Mouse (Mus musculus) hindbrain, postnatal 0 days (tissue): ENCODE results near the gene Spg21. TPM values are rescaled to one million over a fixed set of nuclear protein-coding genes. Genes with fewer than 3 reads are reported as not detected.

Source experiments
- ATAC-seq: fragments of 200-750 bp; cut with Nextera tagmentation; 2 replicates; pipeline ENCODE4 v1.8.0; 2017; ENCODE audit warnings: mild to moderate bottlenecking, moderate TSS enrichment, moderate library complexity
- DNase-seq: peaks from one replicate; pipeline ENCODE4 v3.0.0-alpha.2; 2015; ENCODE audit warnings: low spot score
- H3K27ac ChIP-seq: fragments of 300-500 bp; sonication (generic); 2 replicates; pipeline ENCODE4 v1.5.1; 2014; ENCODE audit warnings: mild to moderate bottlenecking
- H3K27me3 ChIP-seq: fragments of 300-500 bp; sonication (generic); 2 replicates; pipeline ENCODE4 v1.6.1; 2014; ENCODE audit warnings: low read length, mixed read lengths; ENCODE audit not compliant: insufficient read depth
- H3K36me3 ChIP-seq: fragments of 300-500 bp; sonication (generic); 2 replicates; pipeline ENCODE4 v1.6.1; 2014; ENCODE audit warnings: low read length, mixed read lengths; ENCODE audit not compliant: insufficient read depth
- H3K4me1 ChIP-seq: fragments of 300-500 bp; sonication (generic); 2 replicates; pipeline ENCODE4 v1.6.1; 2014; ENCODE audit warnings: antibody characterized with exemption, low read length, mixed read lengths; ENCODE audit not compliant: insufficient read depth
- H3K4me2 ChIP-seq: fragments of 300-500 bp; sonication (generic); 2 replicates; pipeline ENCODE4 v1.6.1; 2014; ENCODE audit warnings: low read depth, mild to moderate bottlenecking, low read length, moderate library complexity, mixed read lengths
- H3K4me3 ChIP-seq: fragments of 300-500 bp; sonication (generic); 2 replicates; pipeline ENCODE4 v1.5.1; 2014; ENCODE audit warnings: low read length
- H3K9ac ChIP-seq: fragments of 300-500 bp; sonication (generic); replicated peaks from 2 replicates; pipeline ENCODE4 v1.6.1; 2014; ENCODE audit warnings: mild to moderate bottlenecking, low read length, moderate library complexity, mixed read lengths
- H3K9me3 ChIP-seq: fragments of 300-500 bp; sonication (generic); 2 replicates; pipeline ENCODE4 v1.6.1; 2016; ENCODE audit warnings: low read length, mixed read lengths
- CTCF ChIP-seq: IDR thresholded peaks from 2 replicates; pipeline ENCODE4 v1.5.1; 2016; ENCODE audit warnings: antibody characterized with exemption, control low read depth, low read depth
- WGBS: fragments of 180-500 bp; shearing (Covaris S2); extraction: QIAGEN DNeasy Blood & Tissue Kit; methylation state at CpG from one replicate; pipeline ENCODE4 v1.1.7; 2014; 5-methylcytosine and 5-hydroxymethylcytosine counted together
- polyA plus RNA-seq: library from polyadenylated mRNA; unstranded; fragments of >200 nt; fragmentation: Nextera tagmentation; extraction: Ambion mirVana; gene quantifications from 2 replicates; pipeline ENCODE4 v1.2.1, GENCODE M21; 2015
- total RNA-seq: library from RNA; depleted of rRNA; stranded (reverse); fragments of >200 nt; gene quantifications from 2 replicates; pipeline ENCODE4 v1.2.3, GENCODE M21; 2014

The Spg21 gene
- total and polyA plus RNA-seq, 2 experiments from 2014 or later, result 71.6 to 99.3 TPM

GRCm38 (mm10) chr9:65435671-65436301 is 25.0 kb upstream of the Spg21 start, which contains the start of gene Mtfmt:
Gene Mtfmt (plus strand): TSS chr9:65435782.
- H3K4me2 ChIP-seq, result peak within 1 kb of the TSS; percentile 77
- peak; percentile 94 for ATAC-seq
- WGBS, result under 1% methylated on average over 54 of the region's 54 CpGs
- H3K9ac ChIP-seq, result peak within 1 kb of the TSS; percentile 83
- peak within 1 kb of the TSS; percentile 80 for H3K4me3 ChIP-seq
- no peak for TF ChIP-seq CTCF
- peaks cover 15% of the 10 kb centered on the region; the same call in 1 of the 2 replicates for H3K36me3 ChIP-seq
- peak within 1 kb of the TSS; percentile 41 for H3K27ac ChIP-seq
- no peaks in the 10 kb centered on the region for H3K9me3 ChIP-seq
- H3K4me1 ChIP-seq, result peaks cover 4% of the 10 kb centered on the region; the same call in 1 of the 2 replicates
- peak; percentile 97 for DNase-seq
- H3K27me3 ChIP-seq, result no peaks in the 10 kb centered on the region

- H3K27ac ChIP-seq, result no peak overlapping the region
- no peaks in the 10 kb centered on the region for H3K9me3 ChIP-seq
- no peaks in the 10 kb centered on the region for H3K27me3 ChIP-seq
- no peaks in the 10 kb centered on the region for H3K4me1 ChIP-seq
- no peak overlapping the region for H3K4me3 ChIP-seq
- DNase-seq (peak; percentile 13), ATAC-seq (no peak)
- peak; percentile 52 for TF ChIP-seq CTCF
- H3K9ac ChIP-seq, result no peak overlapping the region
- WGBS, result 91% methylated on average over 4 of the region's 4 CpGs
- peaks cover 60% of the 10 kb centered on the region for H3K36me3 ChIP-seq
- H3K4me2 ChIP-seq, result no peak overlapping the region
Observed at GRCm38 (mm10) chr9:65444692-65445091, 16.1 kb upstream of the Spg21 start.

- no peak for DNase-seq
- no peak for ATAC-seq
- TF ChIP-seq CTCF, result no peak
- Histone ChIP-seq H3K4me3 (no peak overlapping the region), H3K27ac (no peak overlapping the region), H3K9ac (no peak overlapping the region), H3K36me3 (peaks cover 46% of the 10 kb centered on the region), H3K27me3 (no peaks in the 10 kb centered on the region), H3K4me2 (no peak overlapping the region), H3K4me1 (no peaks in the 10 kb centered on the region), H3K9me3 (no peaks in the 10 kb centered on the region)
- WGBS, result 91% methylated on average over 6 of the region's 6 CpGs
Observed at GRCm38 (mm10) chr9:65447951-65448350, 12.8 kb upstream of the Spg21 start.

DNA sequence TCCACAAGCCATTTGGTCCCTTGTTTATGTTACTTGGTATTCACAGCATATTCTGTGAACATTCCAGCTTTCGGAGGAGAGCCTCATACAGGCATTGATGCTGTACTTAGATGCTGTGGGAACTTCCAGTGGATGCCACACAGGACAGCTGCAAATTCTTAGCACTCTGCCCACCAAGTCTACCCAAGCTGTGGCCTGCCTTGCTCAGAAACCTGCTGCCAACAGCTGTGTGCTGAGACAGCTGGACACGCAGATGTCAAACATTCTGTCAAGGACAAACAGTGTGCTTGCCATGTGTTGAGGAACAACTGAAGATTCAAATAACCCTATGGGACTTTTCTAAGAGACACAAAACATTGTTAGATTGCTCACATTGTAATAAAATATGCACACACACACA is 1.8 kb upstream of the Spg21 start:
- Histone ChIP-seq H3K9ac (no peak overlapping the region), H3K9me3 (no peaks in the 10 kb centered on the region), H3K4me2 (no peak overlapping the region), H3K36me3 (no peaks in the 10 kb centered on the region; the same call in 1 of the 2 replicates), H3K4me1 (peaks cover 9% of the 10 kb centered on the region), H3K27me3 (no peaks in the 10 kb centered on the region), H3K27ac (no peak overlapping the region), H3K4me3 (no peak overlapping the region)
- ATAC-seq, result no peak
- no peak for DNase-seq
- TF ChIP-seq CTCF, result no peak
- 75% methylated on average over 2 of the region's 2 CpGs for WGBS

- no peaks in the 10 kb centered on the region for H3K9me3 ChIP-seq
- DNase-seq (peak; percentile 12), ATAC-seq (no peak; the same call in 1 of the 2 replicates)
- H3K4me1 ChIP-seq, result peaks cover 9% of the 10 kb centered on the region
- no peaks in the 10 kb centered on the region; the same call in 1 of the 2 replicates for H3K36me3 ChIP-seq
- TF ChIP-seq CTCF, result no peak
- H3K9ac ChIP-seq, result peak overlapping the region; percentile 77
- H3K27ac ChIP-seq, result peak overlapping the region; percentile 84
- no peaks in the 10 kb centered on the region for H3K27me3 ChIP-seq
- 29% methylated on average over 3 of the region's 3 CpGs for whole genome bisulfite sequencing
- H3K4me2 ChIP-seq, result peak overlapping the region; percentile 75
- peak overlapping the region; percentile 89 for H3K4me3 ChIP-seq
Observed at GRCm38 (mm10) chr9:65460198-65460597, 549 bp upstream of the Spg21 start.

GRCm38 (mm10) chr9:65462544-65462943 is 1.8 kb downstream of the Spg21 start:
- H3K27ac ChIP-seq, result no peak overlapping the region
- H3K9ac ChIP-seq, result no peak overlapping the region
- TF ChIP-seq CTCF, result no peak
- 75% methylated on average over 5 of the region's 5 CpGs for WGBS
- no peaks in the 10 kb centered on the region for H3K27me3 ChIP-seq
- DNase-seq (no peak), ATAC-seq (no peak)
- peaks cover 7% of the 10 kb centered on the region; the same call in 1 of the 2 replicates for H3K36me3 ChIP-seq
- H3K9me3 ChIP-seq, result no peaks in the 10 kb centered on the region
- no peak overlapping the region for H3K4me3 ChIP-seq
- no peak overlapping the region for H3K4me2 ChIP-seq
- H3K4me1 ChIP-seq, result peaks cover 9% of the 10 kb centered on the region

GRCm38 (mm10) chr9:65464161-65464560 is 3.4 kb downstream of the Spg21 start:
- no peaks in the 10 kb centered on the region for H3K27me3 ChIP-seq
- whole genome bisulfite sequencing, result 95% methylated on average over 6 of the region's 6 CpGs
- DNase-seq (no peak), ATAC-seq (no peak)
- H3K36me3 ChIP-seq, result peaks cover 18% of the 10 kb centered on the region
- no peak overlapping the region for H3K9ac ChIP-seq
- peaks cover 9% of the 10 kb centered on the region for H3K4me1 ChIP-seq
- H3K4me3 ChIP-seq, result no peak overlapping the region
- TF ChIP-seq CTCF, result no peak
- no peaks in the 10 kb centered on the region for H3K9me3 ChIP-seq
- no peak overlapping the region for H3K27ac ChIP-seq
- H3K4me2 ChIP-seq, result no peak overlapping the region
